Mouse (Mus musculus): ENCODE results near the gene Ugt1a7c. TPM values are rescaled to one million over a fixed set of nuclear protein-coding genes. Genes with fewer than 3 reads are reported as not detected.

The Ugt1a7c gene
- total and polyA plus RNA-seq, 3 experiments, result not detected

DNA sequence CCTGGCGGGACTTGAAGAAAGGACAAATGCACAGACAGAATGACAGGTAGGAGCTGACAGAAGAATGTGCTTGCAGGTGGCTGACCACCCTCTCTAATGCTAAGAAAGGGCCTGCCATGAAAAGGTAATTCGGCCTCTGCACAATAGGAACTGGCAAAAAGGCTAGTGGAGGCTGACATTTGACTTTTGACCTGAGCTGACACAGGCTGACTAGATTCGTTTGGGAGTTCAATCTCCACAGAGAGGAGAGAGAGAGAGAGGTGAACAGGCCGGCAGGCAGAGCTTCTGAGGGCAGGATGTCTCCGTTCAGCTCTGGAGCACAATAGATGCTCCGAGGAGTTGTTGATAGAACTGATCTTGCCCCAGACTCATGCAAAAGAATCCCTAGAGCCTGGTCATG, 151.5 kb downstream of the Ugt1a7c start:
- no peak for DNase-seq (ENCODE audit: low read depth, low spot score)
- TF ChIP-seq USF1 (IDR thresholded peaks at IDR 0.05; ENCODE audit: low read depth, low read length) (no peak), GATA1 (IDR thresholded peaks at IDR 0.05; ENCODE audit: low read depth, low read length) (no peak), MAX (IDR thresholded peaks at IDR 0.05; ENCODE audit: low read length) (no peak), SIN3A (IDR thresholded peaks at IDR 0.05; ENCODE audit: low read length) (no peak), MYB (IDR thresholded peaks at IDR 0.05; ENCODE audit: low read depth, low read length) (no peak), TCF12 (IDR thresholded peaks at IDR 0.05; ENCODE audit: low read depth, low read length) (no peak), MYC (IDR thresholded peaks at IDR 0.05; ENCODE audit: low read depth, low read length) (no peak), E2F4 (IDR thresholded peaks at IDR 0.05; ENCODE audit: borderline replicate concordance, low read depth, low read length) (no peak), KAT2A (conservative IDR thresholded peaks at IDR 0.05; ENCODE audit: low read depth, low read length) (no peak), CTCF (IDR thresholded peaks at IDR 0.05 in 2 of 3, conservative IDR thresholded peaks at IDR 0.05 in 1 of 3; ENCODE audit: control insufficient read depth in 1 of 3, insufficient read depth in 1 of 3, low read depth in 2 of 3, low read length in 3 of 3, poor library complexity in 1 of 3, severe bottlenecking in 1 of 3) (no peak), NELFE (IDR thresholded peaks at IDR 0.05; ENCODE audit: low read depth, low read length) (no peak)
- no peak overlapping the region for H3K27ac ChIP-seq (ENCODE audit: control insufficient read depth, low read depth, low read length)
- no peaks in the 10 kb centered on the region for H3K9me3 ChIP-seq (replicated peaks; ENCODE audit: insufficient read depth, low read length)
- H3K36me3 ChIP-seq (ENCODE audit: control insufficient read depth in 1 of 2, insufficient read depth in 2 of 2, low read length in 2 of 2), result no peaks in the 10 kb centered on the region
- no peaks in the 10 kb centered on the region for H3K79me2 ChIP-seq (ENCODE audit: control insufficient read depth, insufficient read depth, low read length, poor library complexity)
- H3K27me3 ChIP-seq (ENCODE audit: control insufficient read depth in 1 of 2, insufficient read depth in 2 of 2, low read length in 2 of 2), result no peaks in the 10 kb centered on the region
- H3K9ac ChIP-seq (ENCODE audit: control insufficient read depth, low read depth, low read length, poor library complexity, severe bottlenecking), result no peak overlapping the region
- H3K4me1 ChIP-seq (ENCODE audit: control insufficient read depth in 1 of 2, insufficient read depth in 2 of 2, low read length in 2 of 2), result no peaks in the 10 kb centered on the region
- H3K4me3 ChIP-seq (ENCODE audit: control insufficient read depth in 1 of 2, insufficient read depth in 1 of 2, low read depth in 2 of 2, low read length in 2 of 2), result no peak overlapping the region

DNA sequence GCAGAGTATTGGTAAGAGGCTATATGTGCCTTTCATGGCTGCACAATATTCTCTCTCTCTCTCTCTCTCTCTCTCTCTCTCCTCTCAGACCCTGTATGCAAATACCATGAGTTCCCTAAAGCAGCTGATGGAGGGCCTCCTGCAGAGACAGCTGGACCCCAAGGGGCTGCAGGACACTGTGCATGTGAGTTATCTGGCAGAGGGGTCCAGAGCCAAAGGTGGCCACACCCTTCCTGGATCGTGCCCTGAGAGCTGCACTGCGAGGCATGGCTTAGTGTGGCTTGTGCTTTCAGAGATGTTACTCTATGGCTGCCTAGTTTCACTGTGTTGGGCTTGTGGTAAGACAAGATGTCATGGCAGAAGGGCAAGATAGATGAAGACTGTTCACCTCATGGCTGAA, 152.8 kb downstream of the Ugt1a7c start:
- H3K9me3 ChIP-seq (replicated peaks; ENCODE audit: insufficient read depth, low read length), result no peaks in the 10 kb centered on the region
- H3K79me2 ChIP-seq (ENCODE audit: control insufficient read depth, insufficient read depth, low read length, poor library complexity), result no peaks in the 10 kb centered on the region
- H3K9ac ChIP-seq (ENCODE audit: control insufficient read depth, low read depth, low read length, poor library complexity, severe bottlenecking), result no peak overlapping the region
- no peaks in the 10 kb centered on the region for H3K27me3 ChIP-seq (ENCODE audit: control insufficient read depth in 1 of 2, insufficient read depth in 2 of 2, low read length in 2 of 2)
- H3K27ac ChIP-seq (ENCODE audit: control insufficient read depth, low read depth, low read length), result no peak overlapping the region
- H3K36me3 ChIP-seq (ENCODE audit: control insufficient read depth in 1 of 2, insufficient read depth in 2 of 2, low read length in 2 of 2), result no peaks in the 10 kb centered on the region
- DNase-seq (ENCODE audit: low read depth, low spot score), result no peak
- H3K4me3 ChIP-seq (ENCODE audit: control insufficient read depth in 1 of 2, insufficient read depth in 1 of 2, low read depth in 2 of 2, low read length in 2 of 2), result no peak overlapping the region
- TF ChIP-seq POLR2AphosphoS5 (IDR thresholded peaks at IDR 0.05; ENCODE audit: borderline replicate concordance, low read depth, low read length), result no peak
- TF ChIP-seq CHD1 (IDR thresholded peaks at IDR 0.05; ENCODE audit: low read depth, low read length), result no peak
- TF ChIP-seq TAL1 (IDR thresholded peaks at IDR 0.05; ENCODE audit: low read length), result no peak
- H3K4me1 ChIP-seq (ENCODE audit: control insufficient read depth in 1 of 2, insufficient read depth in 2 of 2, low read length in 2 of 2), result no peaks in the 10 kb centered on the region

DNA sequence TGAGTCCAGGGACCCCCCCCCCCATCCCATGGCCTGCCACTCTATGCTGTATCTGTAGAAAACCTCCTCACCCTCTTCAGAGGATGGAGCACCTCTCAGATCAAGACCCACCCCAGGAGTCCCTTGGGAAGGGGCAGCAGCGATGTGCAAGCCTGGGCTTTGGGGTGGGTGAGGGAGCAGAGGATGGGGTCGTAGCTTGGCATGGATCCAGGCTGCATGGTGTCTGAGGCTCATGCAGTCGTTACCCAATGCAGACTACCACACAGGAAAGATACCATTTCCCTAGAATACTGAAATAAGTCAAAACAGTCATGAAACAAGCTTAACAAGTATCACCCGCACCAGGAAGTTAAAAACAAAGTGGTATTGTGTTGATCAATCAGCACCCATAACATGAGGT, 153.8 kb downstream of the Ugt1a7c start:
- TF ChIP-seq NELFE (IDR thresholded peaks at IDR 0.05; ENCODE audit: low read depth, low read length) (no peak), ELF1 (IDR thresholded peaks at IDR 0.05; ENCODE audit: low read depth, low read length) (no peak), MAFK (IDR thresholded peaks at IDR 0.05; ENCODE audit: borderline replicate concordance, low read depth, low read length) (no peak), E2F4 (IDR thresholded peaks at IDR 0.05; ENCODE audit: borderline replicate concordance, low read depth, low read length) (no peak), ETS1 (IDR thresholded peaks at IDR 0.05; ENCODE audit: low read depth, low read length) (no peak), MAZ (IDR thresholded peaks at IDR 0.05; ENCODE audit: low read depth, low read length) (no peak), MXI1 (IDR thresholded peaks at IDR 0.05; ENCODE audit: low read depth, low read length) (no peak), EP300 (IDR thresholded peaks at IDR 0.05; ENCODE audit: low read depth in 1 of 2, low read length in 2 of 2) (no peak), SIN3A (IDR thresholded peaks at IDR 0.05; ENCODE audit: low read length) (no peak), POLR2AphosphoS2 (IDR thresholded peaks at IDR 0.05; ENCODE audit: low read length) (no peak), NRF1 (IDR thresholded peaks at IDR 0.05; ENCODE audit: insufficient read depth, low read depth, low read length, poor library complexity, severe bottlenecking) (no peak), CHD1 (IDR thresholded peaks at IDR 0.05; ENCODE audit: low read depth, low read length) (no peak), POLR2A (IDR thresholded peaks at IDR 0.05; ENCODE audit: control insufficient read depth in 1 of 2, insufficient read depth in 1 of 2, low read depth in 1 of 2, low read length in 2 of 2, poor library complexity in 1 of 2) (no peak), USF2 (IDR thresholded peaks at IDR 0.05; ENCODE audit: borderline replicate concordance in 1 of 2, insufficient read depth in 1 of 2, low read depth in 1 of 2, low read length in 2 of 2) (no peak), JUND (IDR thresholded peaks at IDR 0.05; ENCODE audit: low read depth, low read length) (no peak), TAL1 (IDR thresholded peaks at IDR 0.05; ENCODE audit: low read length) (no peak), HCFC1 (IDR thresholded peaks at IDR 0.05; ENCODE audit: low read depth, low read length) (no peak)
- Histone ChIP-seq H3K4me3 (ENCODE audit: control insufficient read depth in 1 of 2, insufficient read depth in 1 of 2, low read depth in 2 of 2, low read length in 2 of 2) (no peak overlapping the region), H3K9me3 (replicated peaks; ENCODE audit: insufficient read depth, low read length) (no peaks in the 10 kb centered on the region)

More for the DNA sequence above, 153.8 kb downstream of the Ugt1a7c start:
- DNase-seq (ENCODE audit: low read depth, low spot score), result no peak
- no peaks in the 10 kb centered on the region for H3K36me3 ChIP-seq (ENCODE audit: control insufficient read depth in 1 of 2, insufficient read depth in 2 of 2, low read length in 2 of 2)
- no peak overlapping the region for H3K27ac ChIP-seq (ENCODE audit: control insufficient read depth, low read depth, low read length)
- H3K79me2 ChIP-seq (ENCODE audit: control insufficient read depth, insufficient read depth, low read length, poor library complexity), result no peaks in the 10 kb centered on the region
- H3K27me3 ChIP-seq (ENCODE audit: control insufficient read depth in 1 of 2, insufficient read depth in 2 of 2, low read length in 2 of 2), result no peaks in the 10 kb centered on the region
- H3K9ac ChIP-seq (ENCODE audit: control insufficient read depth, low read depth, low read length, poor library complexity, severe bottlenecking), result no peak overlapping the region
- H3K4me1 ChIP-seq (ENCODE audit: control insufficient read depth in 1 of 2, insufficient read depth in 2 of 2, low read length in 2 of 2), result 0 out of 4 replicates have a peak, but pooled peaks cover 0 to 3% of the 10 kb centered on the region in 2 experiments
